Mouse (Mus musculus) E14TG2a.4 (cell line): ENCODE results near the gene Tmcc1.
"Not testable (repeated sequence)": the region's sequence is repeated elsewhere in the genome, so short reads cannot be mapped to it uniquely, and the experiment has no call there.

Experiments
- H3K27me3 ChIP-seq: 2 replicates; pipeline ENCODE4 v1.6.1; 2014; ENCODE audit warnings: low read length, control low read depth; ENCODE audit not compliant: insufficient read depth
- H3K36me3 ChIP-seq: 2 replicates; pipeline ENCODE4 v1.6.1; 2014; ENCODE audit warnings: low read length, control low read depth; ENCODE audit not compliant: insufficient read depth
- H3K4me1 ChIP-seq: replicated peaks from 2 replicates; pipeline ENCODE4 v1.6.1; 2014; ENCODE audit warnings: low read depth, low read length, control low read depth
- H3K4me3 ChIP-seq: replicated peaks from 2 replicates; pipeline ENCODE4 v1.5.1; 2014; ENCODE audit warnings: mild to moderate bottlenecking, low read length
- H3K9me3 ChIP-seq: 2 replicates; pipeline ENCODE4 v1.6.1; 2014; ENCODE audit warnings: low read length, control low read depth
- CTCF ChIP-seq: conservative IDR thresholded peaks from 2 replicates; pipeline ENCODE4 v1.5.1; 2014; ENCODE audit warnings: low read length
- NANOG ChIP-seq: IDR thresholded peaks from 2 replicates; pipeline ENCODE4 v1.6.1; 2014; ENCODE audit warnings: borderline replicate concordance, low read length, mixed read lengths
- POU5F1 ChIP-seq: IDR thresholded peaks from 2 replicates; pipeline ENCODE4 v1.6.1; 2014; ENCODE audit warnings: low read length, borderline replicate concordance

Tmcc1 gene

GRCm38 (mm10) chr6:116193394-116194393 lies at the start of gene Tmcc1:
Gene Tmcc1, minus strand, starts transcription at chr6:116193486.
- Histone ChIP-seq H3K27me3 (peaks cover 6% of the 10 kb centered on the region; the same call in 1 of the 2 replicates), H3K4me1 (peaks cover 16% of the 10 kb centered on the region)
- TF ChIP-seq CTCF: 0 out of 2 replicates have a peak, but pooled peaks have one; percentile 3
- no peak for TF ChIP-seq POU5F1
- TF ChIP-seq NANOG: no peak

GRCm38 (mm10) chr6:116240371-116240770 lies 47.1 kb upstream of the Tmcc1 start:
- H3K4me1 ChIP-seq: no peaks in the 10 kb centered on the region
- H3K9me3 ChIP-seq: peaks cover 86% of the 10 kb centered on the region
- H3K36me3 ChIP-seq: peaks cover 88% of the 10 kb centered on the region
- H3K27me3 ChIP-seq: no peaks in the 10 kb centered on the region
- H3K4me3 ChIP-seq: no peak overlapping the region
- TF ChIP-seq POU5F1: no peak
- TF ChIP-seq NANOG: no peak
- no peak for TF ChIP-seq CTCF

More at GRCm38 (mm10) chr6:116193394-116194393, at the start of gene Tmcc1:
- Histone ChIP-seq H3K4me3 (peak within 1 kb of the TSS; percentile 92), H3K36me3 (no peaks in the 10 kb centered on the region), H3K9me3 (no peaks in the 10 kb centered on the region)

GRCm38 (mm10) chr6:116238083-116238482 lies 44.8 kb upstream of the Tmcc1 start:
- Histone ChIP-seq H3K9me3 (peaks cover 63% of the 10 kb centered on the region), H3K4me1 (no peaks in the 10 kb centered on the region), H3K36me3 (peaks cover 86% of the 10 kb centered on the region), H3K4me3 (no peak overlapping the region), H3K27me3 (no peaks in the 10 kb centered on the region)
- TF ChIP-seq NANOG (no peak), CTCF (no peak), POU5F1 (no peak)

- TF ChIP-seq CTCF (no peak), NANOG (no peak), POU5F1 (no peak)
- Histone ChIP-seq H3K36me3 (peaks cover 88% of the 10 kb centered on the region), H3K9me3 (peaks cover 35% of the 10 kb centered on the region), H3K4me1 (no peaks in the 10 kb centered on the region), H3K4me3 (no peak overlapping the region), H3K27me3 (no peaks in the 10 kb centered on the region)
Measured at GRCm38 (mm10) chr6:116235336-116235735, 42.0 kb upstream of the Tmcc1 start.

- Histone ChIP-seq H3K9me3 (peaks cover 30% of the 10 kb centered on the region), H3K36me3 (peaks cover 88% of the 10 kb centered on the region)
- not testable (repeated sequence) for H3K4me1 ChIP-seq, H3K4me3 ChIP-seq, H3K27me3 ChIP-seq
Measured at GRCm38 (mm10) chr6:116234821-116235220, 41.5 kb upstream of the Tmcc1 start.

GRCm38 (mm10) chr6:116228785-116229525 lies 35.7 kb upstream of the Tmcc1 start:
- H3K4me3 ChIP-seq: no peak overlapping the region
- H3K36me3 ChIP-seq: peaks cover 95% of the 10 kb centered on the region
- H3K4me1 ChIP-seq: no peaks in the 10 kb centered on the region
- TF ChIP-seq NANOG (no peak), POU5F1 (no peak), CTCF (peak; percentile 97)
- H3K27me3 ChIP-seq: no peaks in the 10 kb centered on the region
- no peaks in the 10 kb centered on the region for H3K9me3 ChIP-seq

- TF ChIP-seq CTCF: no peak
- TF ChIP-seq NANOG: no peak
- TF ChIP-seq POU5F1: no peak
- no peaks in the 10 kb centered on the region for H3K9me3 ChIP-seq
- no peak overlapping the region for H3K4me3 ChIP-seq
- H3K4me1 ChIP-seq: no peaks in the 10 kb centered on the region
- H3K27me3 ChIP-seq: no peaks in the 10 kb centered on the region
- peaks cover 95% of the 10 kb centered on the region for H3K36me3 ChIP-seq
Measured at GRCm38 (mm10) chr6:116227767-116228166, 34.5 kb upstream of the Tmcc1 start.
